Mouse (Mus musculus): Measurements from ENCODE around the gene Lmo4. TPM values are rescaled to one million over a fixed set of nuclear protein-coding genes. Genes with fewer than 3 reads are reported as not detected.
A peak's percentile ranks its signal among the peaks of the same experiment; 100 is the strongest.

Lmo4 gene
- polyA plus RNA-seq, 1 experiment from 2014 or later: 49.0 TPM

DNA sequence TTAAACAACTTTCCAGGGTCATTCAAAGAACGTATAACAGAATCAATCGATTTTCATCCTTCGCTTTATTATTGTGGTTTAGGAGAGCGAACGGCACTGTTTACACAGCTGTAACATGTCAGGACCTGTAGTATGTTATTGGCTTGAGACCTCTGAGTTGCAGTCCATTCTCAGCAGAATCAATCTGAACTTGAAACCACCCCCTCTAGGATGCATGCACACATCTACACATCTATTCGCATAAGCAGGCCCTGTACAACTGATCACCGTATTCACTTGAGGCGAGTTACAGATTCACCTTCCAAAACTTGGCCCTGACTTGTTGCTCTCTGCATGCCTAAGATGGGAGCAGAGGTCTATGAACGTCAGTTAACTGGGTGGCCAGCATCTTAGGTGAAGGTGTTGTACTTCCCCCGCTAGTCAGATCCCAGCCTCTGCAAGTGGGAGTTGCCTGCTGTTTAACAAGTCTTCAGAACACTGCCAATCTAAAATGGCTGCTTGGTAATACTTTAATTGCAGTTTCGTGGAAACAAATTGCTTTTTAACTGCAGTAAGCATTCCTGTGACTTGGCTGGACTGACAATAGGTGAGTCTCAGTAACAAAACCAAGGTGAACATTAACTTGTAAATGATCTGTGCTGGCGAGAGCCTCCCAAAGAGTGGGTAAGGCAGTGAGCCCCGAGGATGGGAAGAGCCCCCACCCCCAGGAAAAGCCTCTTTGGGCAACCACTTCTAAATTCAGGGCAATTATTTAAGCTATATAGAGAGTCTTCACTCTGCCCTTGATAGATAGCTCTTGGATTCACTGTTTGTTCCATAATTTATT is 19.5 kb downstream of the Lmo4 start:
- Histone ChIP-seq H3K36me3 (ENCODE audit: control insufficient read depth, insufficient read depth, low read length) (peaks cover 33% of the 10 kb centered on the region), H3K9ac (ENCODE audit: low read depth, low read length) (no peak overlapping the region), H3K4me2 (replicated peaks; ENCODE audit: low read depth, low read length) (no peak overlapping the region), H3K27ac (ENCODE audit: low read depth, low read length) (0 out of 2 replicates have a peak overlapping the region, but pooled peaks have one; percentile 6), H3K9me3 (ENCODE audit: control insufficient read depth, low read length) (no peaks in the 10 kb centered on the region), H3K4me1 (ENCODE audit: control insufficient read depth, insufficient read depth, low read length) (peaks cover 10% of the 10 kb centered on the region; the same call in 1 of the 2 replicates), H3K27me3 (ENCODE audit: control insufficient read depth, insufficient read depth, low read length) (no peaks in the 10 kb centered on the region), H3K4me3 (ENCODE audit: low read length) (no peak overlapping the region)
- peak; percentile 48; the same call in 1 of the 2 replicates for ATAC-seq (ENCODE audit: low FRiP score, low TSS enrichment)
- WGBS: 47% methylated on average over 13 of the region's 13 CpGs

DNA sequence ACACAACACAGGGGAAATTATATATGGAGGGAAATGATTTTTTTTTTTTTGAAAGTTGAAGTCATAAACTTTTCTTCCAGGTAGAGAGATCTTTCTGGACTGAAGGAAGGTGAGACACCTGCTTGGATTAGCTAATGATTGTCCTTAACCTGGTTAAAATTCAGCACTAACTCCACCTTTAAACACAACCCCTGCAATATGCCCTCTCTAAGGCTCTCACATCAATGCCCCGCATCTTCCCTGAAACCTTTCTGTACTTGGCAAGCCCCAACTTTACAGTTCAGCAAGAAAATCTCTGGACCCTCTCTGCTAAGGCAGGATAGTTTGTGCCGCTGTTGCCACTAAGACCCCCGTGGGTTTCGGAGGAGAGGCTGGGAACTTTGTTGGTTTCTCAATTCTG is 20.1 kb downstream of the Lmo4 start:
- H3K4me3 ChIP-seq (ENCODE audit: low read length): no peak overlapping the region
- H3K27me3 ChIP-seq (ENCODE audit: control insufficient read depth, insufficient read depth, low read length): no peaks in the 10 kb centered on the region
- H3K4me2 ChIP-seq (replicated peaks; ENCODE audit: low read depth, low read length): no peak overlapping the region
- peaks cover 10% of the 10 kb centered on the region; the same call in 1 of the 2 replicates for H3K4me1 ChIP-seq (ENCODE audit: control insufficient read depth, insufficient read depth, low read length)
- 78% methylated on average over 4 of the region's 4 CpGs for WGBS
- no peak for ATAC-seq (ENCODE audit: low FRiP score, low TSS enrichment)
- H3K9me3 ChIP-seq (ENCODE audit: control insufficient read depth, low read length): no peaks in the 10 kb centered on the region
- H3K36me3 ChIP-seq (ENCODE audit: control insufficient read depth, insufficient read depth, low read length): peaks cover 27% of the 10 kb centered on the region
- H3K27ac ChIP-seq (ENCODE audit: low read depth, low read length): 0 out of 2 replicates have a peak overlapping the region, but pooled peaks have one; percentile 6
- H3K9ac ChIP-seq (ENCODE audit: low read depth, low read length): no peak overlapping the region

DNA sequence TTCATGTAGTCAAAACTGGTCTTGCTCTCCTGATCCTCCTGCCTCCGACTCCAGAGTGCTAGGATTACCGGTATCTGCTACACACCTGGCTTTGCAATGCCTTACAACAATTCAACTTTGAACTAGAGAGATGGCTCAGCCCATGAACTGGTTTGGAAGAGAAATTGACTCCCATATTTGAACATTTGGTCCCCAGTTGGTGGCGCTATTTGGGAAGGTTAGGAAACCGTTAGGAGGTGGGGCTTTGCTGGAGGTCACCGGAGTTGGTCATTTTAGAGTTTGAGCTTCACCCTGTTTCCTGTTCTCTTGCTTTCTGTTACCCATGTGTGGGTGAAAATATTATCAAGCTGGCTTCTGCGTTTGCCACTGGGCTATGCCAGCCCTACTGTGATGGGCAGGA is 22.8 kb downstream of the Lmo4 start:
- Histone ChIP-seq H3K4me1 (ENCODE audit: control insufficient read depth, insufficient read depth, low read length) (peaks cover 10% of the 10 kb centered on the region; the same call in 1 of the 2 replicates), H3K9me3 (ENCODE audit: control insufficient read depth, low read length) (no peaks in the 10 kb centered on the region), H3K27me3 (ENCODE audit: control insufficient read depth, insufficient read depth, low read length) (no peaks in the 10 kb centered on the region), H3K9ac (ENCODE audit: low read depth, low read length) (no peak overlapping the region), H3K36me3 (ENCODE audit: control insufficient read depth, insufficient read depth, low read length) (peaks cover 3% of the 10 kb centered on the region; the same call in 1 of the 2 replicates), H3K4me2 (replicated peaks; ENCODE audit: low read depth, low read length) (no peak overlapping the region), H3K27ac (ENCODE audit: low read depth, low read length) (no peak overlapping the region), H3K4me3 (ENCODE audit: low read length) (no peak overlapping the region)
- no peak for ATAC-seq (ENCODE audit: low FRiP score, low TSS enrichment)
- WGBS: 80% methylated on average over 6 of the region's 6 CpGs

DNA sequence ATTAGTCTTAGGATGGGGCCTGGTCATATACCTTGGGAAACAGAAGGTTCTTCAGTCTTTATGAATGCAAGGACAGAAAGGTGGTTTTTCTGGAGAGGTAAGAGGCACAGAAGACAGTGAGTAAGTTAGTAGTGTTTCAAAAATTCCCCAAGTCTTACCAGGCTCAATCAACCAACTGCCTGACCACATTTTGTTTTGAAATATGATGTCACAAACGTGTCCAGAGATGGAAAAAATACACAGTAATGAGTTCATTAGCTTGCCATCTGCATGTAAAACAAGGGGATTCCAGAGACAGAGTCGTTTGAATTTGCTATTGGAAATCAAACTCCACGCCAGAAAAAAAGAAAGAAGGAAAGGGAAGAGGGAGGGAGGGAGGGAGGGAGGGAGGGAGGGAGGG is 26.1 kb downstream of the Lmo4 start:
- Histone ChIP-seq H3K9ac (ENCODE audit: low read depth, low read length) (no peak overlapping the region), H3K4me2 (replicated peaks; ENCODE audit: low read depth, low read length) (no peak overlapping the region), H3K4me3 (ENCODE audit: low read length) (no peak overlapping the region), H3K27me3 (ENCODE audit: control insufficient read depth, insufficient read depth, low read length) (no peaks in the 10 kb centered on the region), H3K27ac (ENCODE audit: low read depth, low read length) (no peak overlapping the region), H3K9me3 (ENCODE audit: control insufficient read depth, low read length) (no peaks in the 10 kb centered on the region), H3K36me3 (ENCODE audit: control insufficient read depth, insufficient read depth, low read length) (no peaks in the 10 kb centered on the region), H3K4me1 (ENCODE audit: control insufficient read depth, insufficient read depth, low read length) (no peaks in the 10 kb centered on the region)
- 65% methylated on average over 3 of the region's 3 CpGs for WGBS
- ATAC-seq (ENCODE audit: low FRiP score, low TSS enrichment): no peak

DNA sequence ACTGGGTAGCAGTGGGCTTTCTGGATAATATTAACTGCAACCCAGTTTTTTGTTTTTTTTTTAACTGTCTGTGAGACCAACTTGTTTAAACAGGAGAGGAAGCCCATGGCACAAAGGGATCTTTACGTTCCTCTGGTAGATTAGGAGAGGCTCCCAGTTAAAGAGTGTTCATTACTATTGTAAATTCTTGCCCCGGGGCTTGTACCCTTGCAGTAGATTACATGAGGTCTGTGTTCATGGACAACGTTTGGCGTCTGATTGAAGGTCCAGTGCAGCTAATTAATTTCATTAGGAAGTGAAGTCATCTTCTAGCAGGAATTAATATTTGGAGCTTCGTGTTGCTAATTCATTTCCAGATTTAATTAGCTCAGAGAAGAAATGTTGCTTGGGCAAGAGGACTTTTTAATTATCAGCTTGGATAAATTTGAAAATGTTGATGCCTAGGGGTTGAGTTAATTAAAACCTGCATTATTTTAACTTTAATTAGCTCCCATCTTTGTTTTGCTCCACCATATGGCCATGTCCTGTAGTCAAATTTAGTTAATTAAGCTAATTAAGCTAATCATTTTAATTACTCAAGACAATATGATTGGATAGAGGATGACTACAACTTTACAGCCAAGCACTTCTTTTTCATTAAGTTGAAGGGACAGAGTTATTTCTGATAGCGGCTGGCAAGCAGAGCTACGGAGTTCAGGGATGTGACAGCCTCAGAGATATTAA is 31.0 kb downstream of the Lmo4 start:
- H3K9me3 ChIP-seq (ENCODE audit: control insufficient read depth, low read length): no peaks in the 10 kb centered on the region
- no peak for ATAC-seq (ENCODE audit: low FRiP score, low TSS enrichment)
- no peaks in the 10 kb centered on the region for H3K4me1 ChIP-seq (ENCODE audit: control insufficient read depth, insufficient read depth, low read length)
- H3K4me2 ChIP-seq (replicated peaks; ENCODE audit: low read depth, low read length): no peak overlapping the region
- H3K27ac ChIP-seq (ENCODE audit: low read depth, low read length): no peak overlapping the region
- no peak overlapping the region for H3K4me3 ChIP-seq (ENCODE audit: low read length)
- no peaks in the 10 kb centered on the region for H3K36me3 ChIP-seq (ENCODE audit: control insufficient read depth, insufficient read depth, low read length)
- no peaks in the 10 kb centered on the region for H3K27me3 ChIP-seq (ENCODE audit: control insufficient read depth, insufficient read depth, low read length)
- 71% methylated on average over 7 of the region's 7 CpGs for WGBS
- no peak overlapping the region for H3K9ac ChIP-seq (ENCODE audit: low read depth, low read length)

DNA sequence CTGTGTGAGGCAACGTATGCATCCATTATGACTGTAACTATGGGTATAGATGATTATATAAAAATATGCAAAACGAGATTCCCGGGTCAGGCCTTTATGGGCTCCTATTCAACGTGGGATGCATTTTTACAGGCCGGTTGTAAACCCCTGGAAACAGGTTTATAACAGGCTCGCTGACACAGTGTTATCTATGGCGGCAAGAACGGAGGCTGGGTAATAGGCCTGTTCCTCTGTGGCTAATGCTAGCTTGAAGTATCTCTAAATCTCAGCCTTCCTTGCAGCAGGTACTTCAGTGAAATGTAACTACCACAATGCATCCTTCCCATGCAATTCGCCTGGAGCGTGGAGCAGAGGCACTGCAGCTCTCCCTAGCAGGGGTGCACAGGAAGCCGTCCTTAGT is 31.9 kb downstream of the Lmo4 start:
- H3K9me3 ChIP-seq (ENCODE audit: control insufficient read depth, low read length): no peaks in the 10 kb centered on the region
- no peak for ATAC-seq (ENCODE audit: low FRiP score, low TSS enrichment)
- WGBS: 75% methylated on average over 11 of the region's 11 CpGs

DNA sequence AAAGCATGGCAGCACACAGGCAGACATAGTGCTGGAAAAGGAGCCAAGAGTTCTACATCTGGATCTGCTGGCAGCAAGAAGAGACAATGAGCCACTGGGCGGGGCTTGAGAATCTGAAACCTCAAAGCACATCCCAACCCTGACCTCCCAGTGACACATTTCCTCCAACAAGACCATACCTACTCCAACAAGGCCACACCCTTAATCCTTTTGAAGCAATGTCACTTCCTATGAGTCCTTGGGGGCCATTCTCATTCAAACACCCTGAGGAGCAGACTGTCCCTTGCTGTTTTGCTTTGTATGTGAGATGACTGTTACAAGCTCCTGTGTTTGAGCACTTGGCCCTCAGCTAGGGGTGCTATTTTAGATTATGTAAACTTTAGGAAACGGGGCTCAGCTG is 33.3 kb downstream of the Lmo4 start:
- Histone ChIP-seq H3K27me3 (ENCODE audit: control insufficient read depth, insufficient read depth, low read length) (no peaks in the 10 kb centered on the region), H3K9me3 (ENCODE audit: control insufficient read depth, low read length) (no peaks in the 10 kb centered on the region), H3K4me2 (replicated peaks; ENCODE audit: low read depth, low read length) (no peak overlapping the region), H3K4me1 (ENCODE audit: control insufficient read depth, insufficient read depth, low read length) (no peaks in the 10 kb centered on the region), H3K9ac (ENCODE audit: low read depth, low read length) (no peak overlapping the region), H3K27ac (ENCODE audit: low read depth, low read length) (no peak overlapping the region), H3K4me3 (ENCODE audit: low read length) (no peak overlapping the region), H3K36me3 (ENCODE audit: control insufficient read depth, insufficient read depth, low read length) (no peaks in the 10 kb centered on the region)
- ATAC-seq (ENCODE audit: low FRiP score, low TSS enrichment): no peak
- WGBS: 83% methylated on average over 2 of the region's 2 CpGs

More for the DNA sequence above, 31.9 kb downstream of the Lmo4 start:
- no peaks in the 10 kb centered on the region for H3K36me3 ChIP-seq (ENCODE audit: control insufficient read depth, insufficient read depth, low read length)
- H3K27ac ChIP-seq (ENCODE audit: low read depth, low read length): no peak overlapping the region
- no peak overlapping the region for H3K4me2 ChIP-seq (replicated peaks; ENCODE audit: low read depth, low read length)
- no peaks in the 10 kb centered on the region for H3K4me1 ChIP-seq (ENCODE audit: control insufficient read depth, insufficient read depth, low read length)
- H3K27me3 ChIP-seq (ENCODE audit: control insufficient read depth, insufficient read depth, low read length): no peaks in the 10 kb centered on the region
- no peak overlapping the region for H3K4me3 ChIP-seq (ENCODE audit: low read length)
- H3K9ac ChIP-seq (ENCODE audit: low read depth, low read length): no peak overlapping the region

DNA sequence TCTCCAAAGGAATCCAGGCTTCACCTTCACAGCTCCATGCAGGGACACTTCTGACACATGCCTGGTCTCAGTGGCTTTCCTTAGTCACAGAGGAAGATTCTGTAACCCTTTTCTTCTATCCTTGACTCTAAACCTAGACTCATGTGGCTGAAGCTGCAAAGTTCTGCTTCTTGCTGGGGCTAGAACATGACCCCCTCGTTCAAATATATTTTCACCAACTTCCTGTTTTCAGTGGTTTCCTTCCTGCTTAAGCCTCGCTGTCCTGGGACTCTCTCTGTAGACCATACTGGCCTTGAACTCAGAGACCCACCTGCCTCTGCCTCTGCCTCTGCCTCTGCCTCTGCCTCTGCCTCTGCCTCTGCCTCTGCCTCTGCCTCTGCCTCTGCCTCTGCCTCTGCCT is 34.5 kb downstream of the Lmo4 start:
- H3K9ac ChIP-seq (ENCODE audit: low read depth, low read length): no peak overlapping the region
- H3K27ac ChIP-seq (ENCODE audit: low read depth, low read length): no peak overlapping the region
- no peaks in the 10 kb centered on the region for H3K27me3 ChIP-seq (ENCODE audit: control insufficient read depth, insufficient read depth, low read length)
- H3K4me2 ChIP-seq (replicated peaks; ENCODE audit: low read depth, low read length): no peak overlapping the region
- 85% methylated on average over 2 of the region's 2 CpGs for WGBS
- no peaks in the 10 kb centered on the region for H3K36me3 ChIP-seq (ENCODE audit: control insufficient read depth, insufficient read depth, low read length)
- H3K9me3 ChIP-seq (ENCODE audit: control insufficient read depth, low read length): no peaks in the 10 kb centered on the region
- no peaks in the 10 kb centered on the region; the same call in 1 of the 2 replicates for H3K4me1 ChIP-seq (ENCODE audit: control insufficient read depth, insufficient read depth, low read length)
- no peak for ATAC-seq (ENCODE audit: low FRiP score, low TSS enrichment)
- no peak overlapping the region for H3K4me3 ChIP-seq (ENCODE audit: low read length)

All from kidney, embryonic 14.5 days (tissue).